Mouse (Mus musculus): Measurements from ENCODE around the gene Vmn2r115. TPM values are rescaled to one million over a fixed set of nuclear protein-coding genes. Genes with fewer than 3 reads are reported as not detected.
"Not testable (repeated sequence)": the region's sequence is repeated elsewhere in the genome, so short reads cannot be mapped to it uniquely, and the experiment has no call there.

Gene Vmn2r115
- not detected for total RNA-seq (2021)
- long read RNA-seq, experiment 1 = 0 reads
- long read RNA-seq, experiment 2 = 0 reads

DNA sequence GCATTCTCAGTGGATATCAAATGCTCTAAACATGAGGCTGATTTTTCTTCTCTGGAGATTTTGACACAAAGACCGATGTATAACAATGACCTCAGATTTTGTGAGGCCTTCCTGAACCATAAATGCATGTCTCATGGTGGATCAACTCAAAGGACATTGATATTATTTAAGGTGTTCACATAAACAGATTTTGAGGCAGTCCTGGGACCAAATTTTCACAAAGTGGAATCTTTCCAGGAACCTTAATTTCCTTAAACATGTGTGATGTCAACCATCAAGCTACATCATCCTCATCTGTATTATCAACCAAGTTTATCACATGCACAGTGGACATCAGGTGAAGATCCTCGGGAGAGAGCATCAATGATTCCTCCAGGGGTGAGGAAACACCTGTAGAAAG is at the start of gene Vmn2r115:
Gene Vmn2r115, plus strand, starts transcription at position 301 of the 400 bp plus-strand sequence.
- intact Hi-C loops (cut with DNase I; ENCODE audit: low total_unique reads); DNase-seq: not testable (repeated sequence)

DNA sequence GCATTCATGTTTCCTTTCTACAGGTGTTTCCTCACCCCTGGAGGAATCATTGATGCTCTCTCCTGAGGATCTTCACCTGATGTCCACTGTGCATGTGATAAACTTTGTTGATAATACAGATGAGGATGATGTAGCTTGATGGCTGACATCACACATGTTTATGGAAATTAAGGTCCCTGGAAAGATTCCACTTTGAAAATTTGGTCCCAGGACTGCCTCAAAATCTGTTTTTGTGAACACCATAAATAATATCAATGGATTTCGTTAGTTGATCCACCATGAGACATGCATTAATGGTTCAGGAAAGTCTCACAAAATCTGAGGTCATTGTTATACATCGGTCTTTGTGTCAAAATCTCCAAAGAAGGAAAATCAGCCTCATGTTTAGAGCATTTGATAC is 31.1 kb upstream of the Vmn2r115 start, which contains the start of gene Vmn2r114:
Gene Vmn2r114, minus strand, starts transcription at position 101 of the 400 bp plus-strand sequence.
- intact Hi-C loops (cut with DNase I; ENCODE audit: low total_unique reads); DNase-seq: not testable (repeated sequence)

DNA sequence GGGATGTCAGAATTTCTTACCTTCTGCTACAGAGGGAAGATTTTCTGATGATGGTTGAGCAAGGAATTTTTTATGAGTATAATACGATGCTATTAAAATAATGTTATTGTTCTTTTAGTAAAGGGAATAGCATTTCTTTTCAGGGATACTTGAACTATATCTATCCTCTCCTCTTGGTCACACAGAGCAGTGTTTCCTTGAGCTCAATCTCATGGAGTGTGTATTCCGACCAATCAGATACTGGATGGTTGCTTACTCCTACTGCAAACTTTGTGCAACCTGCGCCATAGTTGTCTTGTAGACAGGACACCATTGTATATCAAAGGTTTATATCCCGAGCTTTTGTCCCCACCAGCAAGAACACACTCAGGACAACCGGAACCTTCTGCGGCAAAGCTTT is 12.9 kb upstream of the Vmn2r115 start:
- no peak for DNase-seq
- intact Hi-C loops (cut with DNase I; ENCODE audit: low total_unique reads) = no loop called here

DNA sequence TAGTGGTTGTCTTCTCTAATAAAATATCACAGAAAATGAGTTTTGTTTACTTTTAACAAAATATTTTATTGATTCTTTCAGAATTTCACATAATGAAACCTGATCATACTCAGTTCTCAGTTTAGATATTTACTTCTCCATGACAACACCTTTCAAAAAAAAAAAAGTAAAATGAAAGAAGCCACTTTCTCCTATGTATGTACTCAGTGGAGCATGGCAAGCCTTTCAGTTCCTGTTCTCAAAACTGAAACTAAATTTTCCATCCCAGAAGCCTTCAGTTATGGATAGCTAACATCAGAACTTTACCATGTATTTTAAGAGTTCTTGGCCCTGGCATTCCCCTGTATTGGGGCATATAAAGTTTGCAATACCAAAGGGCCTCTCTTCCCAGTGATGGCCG is 8.1 kb downstream of the Vmn2r115 start:
- intact Hi-C loops (cut with DNase I; ENCODE audit: low total_unique reads) = no loop called here
- no peak for DNase-seq

DNA sequence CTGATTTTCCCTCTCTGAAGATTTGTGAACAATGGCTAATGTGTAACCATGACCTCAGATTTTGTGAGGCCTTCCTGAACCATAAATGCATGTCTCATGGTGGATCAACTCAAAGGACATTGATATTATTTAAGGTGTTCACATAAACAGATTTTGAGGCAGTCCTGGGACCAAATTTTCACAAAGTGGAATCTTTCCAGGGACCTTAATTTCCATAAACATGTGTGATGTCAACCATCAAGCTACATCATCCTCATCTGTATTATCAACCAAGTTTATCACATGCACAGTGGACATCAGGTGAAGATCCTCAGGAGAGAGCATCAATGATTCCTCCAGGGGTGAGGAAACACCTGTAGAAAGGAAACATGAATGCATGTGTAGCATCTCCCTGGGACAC is 40.8 kb downstream of the Vmn2r115 start, which contains the start of gene Vmn2r116:
Gene Vmn2r116, plus strand, starts transcription at position 301 of the 400 bp plus-strand sequence.
- DNase-seq; intact Hi-C loops (cut with DNase I; ENCODE audit: low total_unique reads): not testable (repeated sequence)

Other genes with a start within 250 kb of the Vmn2r115 start
- gene Zfp40, start 150.5 kb upstream of the Vmn2r115 start, total RNA-seq (2021) = 1 to 10 TPM; 2.8 to 3.8 TPM
- not detected for gene Vmn2r114, start 31.2 kb upstream of the Vmn2r115 start, total RNA-seq (2021)
- not detected for gene Vmn2r116, start 40.9 kb downstream of the Vmn2r115 start, total RNA-seq (2021)
- gene Vmn2r117, start 136.0 kb downstream of the Vmn2r115 start, total RNA-seq (2021) = not detected
- gene Zfp213, start 220.5 kb downstream of the Vmn2r115 start, total RNA-seq (2021) = 1 to 10 TPM; 2.2 to 2.6 TPM